In the genomic region with DNA sequence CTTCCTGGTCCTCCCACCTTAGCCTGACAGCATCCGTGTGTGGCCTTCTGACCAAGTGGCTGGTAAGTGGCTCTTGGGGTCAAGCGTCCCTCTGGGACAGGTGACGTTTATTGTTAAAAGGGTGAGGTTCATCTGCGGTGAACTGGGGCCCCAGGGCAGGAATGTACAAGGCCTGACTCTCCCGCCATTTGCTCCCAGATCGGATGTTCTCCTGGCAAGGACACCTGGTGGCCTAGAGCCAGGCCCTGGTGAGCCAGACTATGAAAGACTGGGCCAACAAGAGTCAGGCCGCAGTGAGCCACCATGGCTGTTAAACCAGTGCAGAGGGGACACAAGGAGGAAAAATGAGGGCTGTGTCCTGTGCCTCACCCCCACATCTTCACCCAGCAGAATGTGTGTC, we compare ENCODE assay signal across 10 mouse cellular contexts.
A peak's percentile ranks its signal among the peaks of the same experiment; 100 is the strongest.
DNase-seq lines count a peak whose midpoint lies in the region; ATAC-seq and TF ChIP-seq lines count a peak whose summit lies in the region.
"Had no signal": no experiment of that assay in that cellular context is flagged by ENCODE, and none has a peak within 500 bp of the region (broad histone marks: within the 10 kb centered on the region; RNA-seq: fewer than 3 reads in every experiment).

No protein-coding gene starts in this region.

- no peak for ATAC-seq in forebrain, embryonic 16.5 days
- ATAC-seq in lung, postnatal 0 days = 0 out of 2 replicates have a peak, but pooled peaks have one; percentile 3
- no peak for ATAC-seq in embryonic facial prominence, embryonic 12.5 days (ENCODE audit: insufficient number of reproducible peaks, insufficient read depth, low FRiP score, low TSS enrichment)

- H3K9me3 ChIP-seq in forebrain, embryonic 10.5 days = no peaks in the 10 kb centered on the region
- H3K9me3 ChIP-seq in forebrain, embryonic 16.5 days (ENCODE audit: control insufficient read depth, low read length) = no peaks in the 10 kb centered on the region
- no peaks in the 10 kb centered on the region for H3K9me3 ChIP-seq in lung, postnatal 0 days (ENCODE audit: low read length)
- H3K9me3 ChIP-seq in embryonic facial prominence, embryonic 12.5 days = no peaks in the 10 kb centered on the region
- no peaks in the 10 kb centered on the region for H3K9me3 ChIP-seq in limb, embryonic 10.5 days (replicated peaks)
- H3K9me3 ChIP-seq: embryonic facial prominence, embryonic 13.5 days; heart, embryonic 15.5 days had no signal

- H3K27me3 ChIP-seq in forebrain, embryonic 10.5 days (ENCODE audit: poor library complexity, severe bottlenecking) = peaks cover 15% of the 10 kb centered on the region
- no peaks in the 10 kb centered on the region for H3K27me3 ChIP-seq in forebrain, embryonic 16.5 days (replicated peaks; ENCODE audit: control insufficient read depth, insufficient read depth, low read length)
- no peaks in the 10 kb centered on the region for H3K27me3 ChIP-seq in lung, postnatal 0 days (replicated peaks; ENCODE audit: insufficient read depth, low read length)
- H3K27me3 ChIP-seq in embryonic facial prominence, embryonic 12.5 days = no peaks in the 10 kb centered on the region
- H3K27me3 ChIP-seq in limb, embryonic 10.5 days (ENCODE audit: low read depth, poor library complexity, severe bottlenecking) = peaks cover 15% of the 10 kb centered on the region; the same call in 1 of the 2 replicates
- H3K27me3 ChIP-seq: embryonic facial prominence, embryonic 13.5 days had no signal

- TF ChIP-seq EP300 in lung, postnatal 0 days (IDR thresholded peaks at IDR 0.05) = no peak

- peaks cover 68% of the 10 kb centered on the region for H3K4me1 ChIP-seq in forebrain, embryonic 10.5 days
- H3K4me1 ChIP-seq in forebrain, embryonic 16.5 days (replicated peaks; ENCODE audit: control insufficient read depth, insufficient read depth, low read length) = peaks cover 39% of the 10 kb centered on the region
- H3K4me1 ChIP-seq in lung, postnatal 0 days (ENCODE audit: insufficient read depth, low read depth, low read length) = no peaks in the 10 kb centered on the region
- H3K4me1 ChIP-seq in lung, adult 2 months (ENCODE audit: control insufficient read depth, insufficient read depth, low read length) = peaks cover 6% of the 10 kb centered on the region
- H3K4me1 ChIP-seq in embryonic facial prominence, embryonic 12.5 days = peaks cover 35% of the 10 kb centered on the region
- peaks cover 52% of the 10 kb centered on the region for H3K4me1 ChIP-seq in limb, embryonic 10.5 days

- H3K27ac ChIP-seq in forebrain, embryonic 10.5 days = peak overlapping the region; percentile 69
- no peak overlapping the region for H3K27ac ChIP-seq in forebrain, embryonic 16.5 days (ENCODE audit: low read length)
- no peak overlapping the region for H3K27ac ChIP-seq in lung, postnatal 0 days (ENCODE audit: low read length)
- H3K27ac ChIP-seq in embryonic facial prominence, embryonic 12.5 days = 0 out of 2 replicates have a peak overlapping the region, but pooled peaks have one; percentile 26
- peak overlapping the region; percentile 61; the same call in 1 of the 2 replicates for H3K27ac ChIP-seq in limb, embryonic 10.5 days
- H3K27ac ChIP-seq: embryonic facial prominence, embryonic 13.5 days; heart, embryonic 15.5 days had no signal

- H3K36me3 ChIP-seq in forebrain, embryonic 10.5 days (replicated peaks) = no peaks in the 10 kb centered on the region
- no peaks in the 10 kb centered on the region for H3K36me3 ChIP-seq in forebrain, embryonic 16.5 days (ENCODE audit: control insufficient read depth, insufficient read depth)
- H3K36me3 ChIP-seq in lung, postnatal 0 days (ENCODE audit: insufficient read depth, low read length) = no peaks in the 10 kb centered on the region
- no peaks in the 10 kb centered on the region for H3K36me3 ChIP-seq in embryonic facial prominence, embryonic 12.5 days
- no peaks in the 10 kb centered on the region for H3K36me3 ChIP-seq in limb, embryonic 10.5 days
- H3K36me3 ChIP-seq: embryonic facial prominence, embryonic 13.5 days; heart, embryonic 15.5 days had no signal

- no peak for TF ChIP-seq POLR2A in lung, adult 2 months (IDR thresholded peaks at IDR 0.05; ENCODE audit: borderline replicate concordance, extremely low read depth, low read depth, low read length)

- no peak overlapping the region for H3K4me2 ChIP-seq in forebrain, embryonic 16.5 days (ENCODE audit: low read length)
- H3K4me2 ChIP-seq in lung, postnatal 0 days (replicated peaks; ENCODE audit: low read depth, low read length) = no peak overlapping the region
- H3K4me2 ChIP-seq in embryonic facial prominence, embryonic 12.5 days (replicated peaks) = no peak overlapping the region
- H3K4me2 ChIP-seq: embryonic facial prominence, embryonic 13.5 days; heart, embryonic 15.5 days had no signal

- no peak overlapping the region for H3K9ac ChIP-seq in forebrain, embryonic 16.5 days (replicated peaks; ENCODE audit: low read depth, low read length)
- H3K9ac ChIP-seq in lung, postnatal 0 days (replicated peaks; ENCODE audit: low read depth) = no peak overlapping the region
- no peak overlapping the region for H3K9ac ChIP-seq in embryonic facial prominence, embryonic 12.5 days
- H3K9ac ChIP-seq: embryonic facial prominence, embryonic 13.5 days; heart, embryonic 15.5 days had no signal

- TF ChIP-seq CTCF in lung, postnatal 0 days (IDR thresholded peaks at IDR 0.05) = no peak
- no peak for TF ChIP-seq CTCF in lung, adult 2 months (IDR thresholded peaks at IDR 0.05; ENCODE audit: insufficient read depth, low read length)

- no peak for DNase-seq in forebrain, embryonic 10.5 days (ENCODE audit: extremely low spot score, low spot score)
- no peak for DNase-seq in lung, postnatal 0 days (ENCODE audit: low spot score)
- DNase-seq in lung, adult 2 months = no peak
- no peak for DNase-seq in limb, embryonic 10.5 days (ENCODE audit: low spot score)
- no peak for DNase-seq in thymus, postnatal 0 days (ENCODE audit: low spot score)
- DNase-seq in left cerebral cortex, postnatal 14 days (ENCODE audit: low spot score in 2 of 2) = no peak

- no peak overlapping the region for H3K4me3 ChIP-seq in forebrain, embryonic 10.5 days
- H3K4me3 ChIP-seq in forebrain, embryonic 16.5 days (replicated peaks; ENCODE audit: low read length) = no peak overlapping the region
- H3K4me3 ChIP-seq in lung, postnatal 0 days (ENCODE audit: low read depth, low read length) = no peak overlapping the region
- H3K4me3 ChIP-seq in lung, adult 2 months (replicated peaks; ENCODE audit: extremely low read depth, low read depth, low read length) = no peak overlapping the region
- no peak overlapping the region for H3K4me3 ChIP-seq in embryonic facial prominence, embryonic 12.5 days
- no peak overlapping the region for H3K4me3 ChIP-seq in limb, embryonic 10.5 days
- H3K4me3 ChIP-seq: embryonic facial prominence, embryonic 13.5 days; heart, embryonic 15.5 days had no signal

- 49% methylated on average over 7 of the region's 7 CpGs for WGBS in forebrain, embryonic 10.5 days
- WGBS in forebrain, embryonic 16.5 days = 45% methylated on average over 7 of the region's 7 CpGs
- WGBS in lung, postnatal 0 days = 43% methylated on average over 7 of the region's 7 CpGs
- 64% methylated on average over 7 of the region's 7 CpGs for WGBS in lung, adult 2 months
- 27% methylated on average over 7 of the region's 7 CpGs for WGBS in embryonic facial prominence, embryonic 12.5 days
- WGBS in limb, embryonic 10.5 days = 52% methylated on average over 7 of the region's 7 CpGs

- intact Hi-C loops in left cerebral cortex, postnatal 14 days (cut with DNase I) = no loop called here

Comparison
In these comparisons a context has a peak if more than half of its experiments do, and no peak if none do; other contexts are left out.
1. H3K27ac ChIP-seq: peak in forebrain, embryonic 10.5 days (single experiment), embryonic facial prominence, embryonic 12.5 days (single experiment) and limb, embryonic 10.5 days (single experiment); none in forebrain, embryonic 16.5 days (single experiment) and lung, postnatal 0 days (single experiment).